Mouse (Mus musculus) stomach, embryonic 15.5 days (tissue): Measurements from ENCODE around the gene Tubgcp3. TPM values are rescaled to one million over a fixed set of nuclear protein-coding genes. Genes with fewer than 3 reads are reported as not detected.

Experiments used
- ATAC-seq: fragments of 200-750 bp; cut with Nextera tagmentation; 2 replicates; pipeline ENCODE4 v1.8.0; 2017; ENCODE audit warnings: low read depth, moderate number of reproducible peaks, moderate TSS enrichment; ENCODE audit not compliant: insufficient read depth, low FRiP score
- H3K27ac ChIP-seq: fragments of 300-500 bp; sonication (generic); 2 replicates; pipeline ENCODE4 v1.5.1; 2015; ENCODE audit warnings: mild to moderate bottlenecking, inconsistent platforms
- H3K27me3 ChIP-seq: fragments of 300-500 bp; sonication (generic); replicated peaks from 2 replicates; pipeline ENCODE4 v1.6.1; 2015; ENCODE audit warnings: inconsistent platforms
- H3K36me3 ChIP-seq: fragments of 300-500 bp; sonication (generic); 2 replicates; pipeline ENCODE4 v1.6.1; 2015; ENCODE audit warnings: inconsistent platforms
- H3K4me1 ChIP-seq: fragments of 300-500 bp; sonication (generic); 2 replicates; pipeline ENCODE4 v1.6.1; 2015; ENCODE audit warnings: inconsistent platforms
- H3K4me2 ChIP-seq: fragments of 300-500 bp; sonication (generic); 2 replicates; pipeline ENCODE4 v1.6.1; 2015; ENCODE audit warnings: mild to moderate bottlenecking, inconsistent platforms
- H3K4me3 ChIP-seq: fragments of 300-500 bp; sonication (generic); replicated peaks from 2 replicates; pipeline ENCODE4 v1.5.1; 2015; ENCODE audit warnings: inconsistent platforms
- H3K9ac ChIP-seq: fragments of 300-500 bp; sonication (generic); 2 replicates; pipeline ENCODE4 v1.6.1; 2015; ENCODE audit warnings: inconsistent platforms
- H3K9me3 ChIP-seq: fragments of 300-500 bp; sonication (generic); 2 replicates; pipeline ENCODE4 v1.6.1; 2016; ENCODE audit warnings: inconsistent platforms
- WGBS: fragments of 180-500 bp; shearing (Covaris S2); methylation state at CpG from one replicate; pipeline ENCODE4 v1.1.7; 2015; 5-methylcytosine and 5-hydroxymethylcytosine counted together
- microRNA-seq: library from miRNA; unstranded; fragments of <30 nt; microRNA quantifications from one replicate; pipeline ENCODE4, GENCODE M21; 2016
- polyA plus RNA-seq: library from polyadenylated mRNA; unstranded; fragments of >200 nt; fragmentation: Nextera tagmentation; extraction: Ambion mirVana; gene quantifications from 2 replicates; pipeline ENCODE4 v1.2.1, GENCODE M21; 2015

Tubgcp3 gene
- polyA plus RNA-seq, 1 experiment from 2014 or later, result 37.5 TPM

DNA sequence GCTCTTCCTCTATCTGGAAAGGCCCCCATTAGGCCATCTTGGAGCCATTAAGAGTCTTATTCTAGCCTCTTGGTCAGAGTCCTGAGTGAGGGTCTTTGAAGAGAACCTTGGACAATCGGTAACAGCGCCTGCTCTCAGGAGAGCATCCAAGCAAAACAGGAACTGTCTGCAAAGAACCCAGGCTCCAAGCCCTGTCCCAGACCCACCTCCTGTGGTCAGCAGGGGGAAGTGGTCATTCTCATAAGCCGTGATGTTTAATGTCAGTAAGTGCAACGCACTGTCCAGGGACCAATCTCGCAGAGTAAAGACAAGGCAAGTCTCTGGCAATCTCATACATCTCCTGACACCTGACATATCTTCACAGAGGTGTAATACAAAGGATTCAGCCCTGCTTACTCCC, 96.0 kb downstream of the Tubgcp3 start:
- Histone ChIP-seq H3K36me3 (no peaks in the 10 kb centered on the region), H3K9me3 (no peaks in the 10 kb centered on the region), H3K27ac (no peak overlapping the region), H3K4me2 (no peak overlapping the region), H3K4me3 (no peak overlapping the region), H3K27me3 (0 out of 2 replicates have a peak, but pooled peaks cover 3% of the 10 kb centered on the region), H3K9ac (no peak overlapping the region), H3K4me1 (no peaks in the 10 kb centered on the region)
- ATAC-seq, result no peak
- 72% methylated on average over 5 of the region's 5 CpGs for WGBS

DNA sequence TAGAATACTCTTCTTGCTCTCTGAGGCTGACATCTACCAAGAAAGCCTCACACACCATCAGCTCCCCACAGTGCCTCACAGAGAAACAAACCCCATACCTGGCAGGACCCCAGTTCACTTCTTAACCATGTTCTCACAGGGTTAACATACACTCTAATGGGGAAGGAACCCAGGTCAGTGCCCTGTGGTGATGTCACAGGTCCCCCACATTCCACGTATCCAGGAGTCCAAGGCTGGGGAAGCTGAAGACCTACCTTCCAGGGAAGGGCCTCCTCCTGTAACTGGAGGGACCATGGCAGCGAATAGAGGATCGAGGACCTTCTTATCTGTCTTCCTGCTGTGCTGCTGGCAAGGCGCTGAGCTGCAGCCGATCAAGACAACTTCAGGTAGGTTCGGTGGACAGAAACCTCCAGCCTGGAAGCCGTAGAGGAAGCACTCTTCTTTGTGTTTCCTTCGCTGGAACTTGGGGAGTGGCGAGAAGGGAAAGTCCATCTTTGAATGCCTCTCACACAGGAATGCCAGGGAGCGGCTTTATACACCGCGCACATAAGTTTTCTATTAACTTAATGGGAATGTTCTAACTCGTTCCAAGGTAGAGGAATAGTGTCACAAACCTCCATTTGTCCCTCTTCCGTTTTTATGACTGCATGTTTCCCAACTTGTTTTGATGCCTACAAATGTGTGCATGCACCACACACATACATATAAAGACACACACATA, 99.1 kb downstream of the Tubgcp3 start, which contains the start of gene Spaca7:
Spaca7 (plus strand) TSS at position 216 of the 721 bp plus-strand sequence.
- Histone ChIP-seq H3K9me3 (no peaks in the 10 kb centered on the region), H3K4me1 (no peaks in the 10 kb centered on the region), H3K4me3 (no peak within 1 kb of the TSS), H3K27ac (no peak within 1 kb of the TSS), H3K9ac (no peak within 1 kb of the TSS), H3K27me3 (0 out of 2 replicates have a peak, but pooled peaks cover 3% of the 10 kb centered on the region), H3K36me3 (no peaks in the 10 kb centered on the region), H3K4me2 (no peak within 1 kb of the TSS)
- ATAC-seq, result no peak
- WGBS, result 51% methylated on average over 14 of the region's 14 CpGs

DNA sequence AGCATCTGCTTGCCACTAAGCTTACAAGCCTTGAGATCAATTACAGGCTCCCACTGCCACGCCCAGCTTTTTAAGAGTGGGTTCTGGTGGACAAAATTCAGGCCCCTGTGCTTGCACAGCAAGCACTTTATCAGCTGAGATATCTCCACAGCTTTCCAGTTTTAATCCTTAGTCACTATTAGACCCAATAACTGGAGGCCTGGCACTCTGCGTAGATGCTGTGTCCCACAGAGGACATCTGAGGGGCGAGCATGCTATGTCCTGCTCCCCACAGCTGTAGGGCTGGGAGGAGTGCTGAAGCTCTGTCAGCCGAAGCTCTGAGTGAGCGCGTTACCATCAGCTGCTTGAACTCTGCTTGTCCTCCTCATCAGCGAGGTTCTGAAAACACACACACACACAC, 105.5 kb downstream of the Tubgcp3 start:
- Histone ChIP-seq H3K4me1 (no peaks in the 10 kb centered on the region), H3K27me3 (peaks cover 16% of the 10 kb centered on the region), H3K9me3 (no peaks in the 10 kb centered on the region), H3K9ac (no peak overlapping the region), H3K27ac (no peak overlapping the region), H3K4me3 (no peak overlapping the region), H3K36me3 (no peaks in the 10 kb centered on the region), H3K4me2 (no peak overlapping the region)
- no peak for ATAC-seq
- WGBS, result 54% methylated on average over 7 of the region's 7 CpGs

DNA sequence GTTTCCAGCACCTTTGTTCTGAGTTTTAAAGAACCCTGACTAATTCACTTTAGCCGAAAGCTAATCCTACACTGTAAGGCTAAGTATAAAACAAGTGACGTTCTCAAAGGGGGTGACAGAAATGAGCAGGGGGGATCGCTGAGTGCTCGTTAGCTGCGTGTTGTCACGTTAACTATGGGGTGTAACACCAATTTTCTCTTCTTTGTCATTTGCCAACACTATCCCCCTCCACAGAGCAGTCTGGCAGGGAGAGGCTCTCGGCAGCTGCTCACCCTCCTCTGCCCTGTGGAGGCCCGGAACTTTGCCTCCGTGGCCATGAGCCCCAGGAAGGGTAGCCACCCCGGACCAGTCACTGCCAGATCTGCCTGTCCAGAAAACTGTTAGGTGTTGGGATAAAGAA, 106.6 kb downstream of the Tubgcp3 start:
- Histone ChIP-seq H3K4me1 (no peaks in the 10 kb centered on the region), H3K36me3 (no peaks in the 10 kb centered on the region), H3K27ac (no peak overlapping the region), H3K27me3 (peaks cover 16% of the 10 kb centered on the region), H3K4me3 (no peak overlapping the region), H3K4me2 (no peak overlapping the region), H3K9me3 (no peaks in the 10 kb centered on the region), H3K9ac (no peak overlapping the region)
- WGBS, result 73% methylated on average over 10 of the region's 10 CpGs
- ATAC-seq, result no peak

DNA sequence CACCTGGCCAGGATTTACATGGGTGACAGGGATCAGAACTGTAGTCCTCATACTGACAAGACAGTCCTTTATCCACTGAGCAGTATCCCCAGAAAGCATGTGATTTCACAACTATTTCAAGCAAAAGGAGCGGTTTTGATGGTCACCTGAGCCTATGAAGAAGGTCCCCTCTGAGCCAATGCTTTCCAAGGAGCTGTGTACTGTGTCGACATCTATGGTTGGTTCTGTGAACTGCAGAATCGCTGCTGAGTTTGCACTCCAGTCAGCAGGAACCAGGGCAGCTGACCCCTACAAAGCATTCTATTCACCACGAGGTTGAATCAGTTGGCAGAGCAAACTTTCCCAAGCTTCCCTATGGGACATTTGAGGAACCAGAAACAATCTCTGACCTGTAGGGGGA, 107.7 kb downstream of the Tubgcp3 start:
- H3K9ac ChIP-seq, result no peak overlapping the region
- H3K36me3 ChIP-seq, result no peaks in the 10 kb centered on the region
- 7% methylated on average over 4 of the region's 4 CpGs for WGBS
- no peaks in the 10 kb centered on the region for H3K9me3 ChIP-seq
- no peak overlapping the region for H3K4me2 ChIP-seq
- no peak overlapping the region for H3K4me3 ChIP-seq
- H3K27ac ChIP-seq, result no peak overlapping the region
- ATAC-seq, result no peak
- H3K4me1 ChIP-seq, result no peaks in the 10 kb centered on the region
- H3K27me3 ChIP-seq, result peaks cover 19% of the 10 kb centered on the region

Small RNA genes lying within 50 kb of the gene (microRNA-seq; reads per million reads assigned to microRNA genes)
- gene Gm26483, result not detected

Other genes with a start within 250 kb of the Tubgcp3 start
- not detected in 2 replicates for gene Spaca7, start 99.2 kb downstream of the Tubgcp3 start, polyA plus RNA-seq
- 16.2 TPM in 2 replicates for gene Atp11a, start 84.8 kb upstream of the Tubgcp3 start, polyA plus RNA-seq
- 14.3 and 18.4 TPM in 2 replicates for gene Mcf2l, start 201.6 kb upstream of the Tubgcp3 start, polyA plus RNA-seq